ENCODE assay signal across 26 mouse cellular contexts in the genomic region with DNA sequence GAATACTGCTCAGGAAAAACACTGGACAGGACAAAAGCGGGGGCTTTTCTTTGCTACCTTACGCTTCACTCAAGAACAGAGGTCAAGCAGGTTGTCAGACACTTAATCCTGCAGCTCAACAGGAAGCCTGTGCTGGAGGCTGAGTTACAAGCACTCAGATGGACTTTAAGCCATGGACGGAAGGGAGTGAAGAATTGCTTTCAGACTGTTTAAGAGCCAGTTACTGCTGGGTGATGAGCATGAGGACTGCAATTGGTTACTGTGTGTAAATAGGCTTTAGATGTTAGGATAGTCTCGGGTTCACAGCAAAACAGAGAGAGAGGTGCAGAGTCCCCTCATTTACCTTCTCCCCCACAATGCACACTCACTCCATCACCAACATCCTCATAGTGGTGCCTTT. TPM values are rescaled to one million over a fixed set of nuclear protein-coding genes. Genes with fewer than 3 reads are reported as not detected.
DNase-seq lines count a peak whose midpoint lies in the region; ATAC-seq and TF ChIP-seq lines count a peak whose summit lies in the region.
"Had no signal": no experiment of that assay in that cellular context is flagged by ENCODE, and none has a peak within 500 bp of the region (broad histone marks: within the 10 kb centered on the region; RNA-seq: fewer than 3 reads in every experiment).

No protein-coding gene starts in this region.

- no peaks in the 10 kb centered on the region for H3K36me3 ChIP-seq in embryonic facial prominence, embryonic 14.5 days (ENCODE audit: control insufficient read depth, insufficient read depth, low read length)
- H3K36me3 ChIP-seq in embryonic facial prominence, embryonic 10.5 days (replicated peaks): no peaks in the 10 kb centered on the region
- no peaks in the 10 kb centered on the region for H3K36me3 ChIP-seq in kidney, postnatal 0 days (ENCODE audit: insufficient read depth, low read length)
- no peaks in the 10 kb centered on the region for H3K36me3 ChIP-seq in intestine, postnatal 0 days (ENCODE audit: control insufficient read depth, insufficient read depth)
- H3K36me3 ChIP-seq: embryonic facial prominence, embryonic 12.5 days; hindbrain, embryonic 10.5 days; hindbrain, embryonic 15.5 days; liver, embryonic 15.5 days; lung, embryonic 15.5 days; midbrain, embryonic 12.5 days; neural tube, embryonic 13.5 days; stomach, embryonic 15.5 days had no signal

- no peak for DNase-seq in embryonic facial prominence, embryonic 14.5 days (ENCODE audit: low spot score)
- DNase-seq in embryonic facial prominence, embryonic 10.5 days (ENCODE audit: low spot score): no peak
- peak; percentile 68 for DNase-seq in kidney, postnatal 0 days (ENCODE audit: low spot score)
- no peak for DNase-seq in kidney, postnatal 25 days
- DNase-seq in frontal cortex, postnatal 25 days (ENCODE audit: low spot score in 2 of 2): no peak
- DNase-seq in layer of hippocampus, adult 9-10 months (ENCODE audit: low spot score): no peak
- DNase-seq: adrenal gland, postnatal 10 days; cerebellum, adult 11-12 months; cerebellum, adult 9-11 months; gastrocnemius, postnatal 10 days; heart, postnatal 14 days; liver; right cerebral cortex, postnatal 4 days; thymus, postnatal 14 days had no signal

- no peaks in the 10 kb centered on the region for H3K9me3 ChIP-seq in embryonic facial prominence, embryonic 14.5 days (ENCODE audit: control insufficient read depth, low read length)
- no peaks in the 10 kb centered on the region for H3K9me3 ChIP-seq in embryonic facial prominence, embryonic 10.5 days
- no peaks in the 10 kb centered on the region for H3K9me3 ChIP-seq in kidney, postnatal 0 days (replicated peaks; ENCODE audit: low read length)
- H3K9me3 ChIP-seq in intestine, postnatal 0 days (ENCODE audit: control insufficient read depth): no peaks in the 10 kb centered on the region
- H3K9me3 ChIP-seq: embryonic facial prominence, embryonic 12.5 days; hindbrain, embryonic 10.5 days; hindbrain, embryonic 15.5 days; liver, embryonic 15.5 days; lung, embryonic 15.5 days; midbrain, embryonic 12.5 days; neural tube, embryonic 13.5 days; stomach, embryonic 15.5 days had no signal

- WGBS in embryonic facial prominence, embryonic 14.5 days: 63% methylated on average over 4 of the region's 4 CpGs
- 64% methylated on average over 4 of the region's 4 CpGs for WGBS in embryonic facial prominence, embryonic 10.5 days
- 42% methylated on average over 4 of the region's 4 CpGs for WGBS in kidney, postnatal 0 days
- WGBS in intestine, postnatal 0 days: 44% methylated on average over 4 of the region's 4 CpGs

- no peak overlapping the region for H3K9ac ChIP-seq in embryonic facial prominence, embryonic 14.5 days (ENCODE audit: low read depth, low read length)
- H3K9ac ChIP-seq in kidney, postnatal 0 days (ENCODE audit: low read depth, low read length): no peak overlapping the region
- H3K9ac ChIP-seq in intestine, postnatal 0 days (ENCODE audit: low read depth, low read length): no peak overlapping the region
- H3K9ac ChIP-seq: embryonic facial prominence, embryonic 12.5 days; hindbrain, embryonic 15.5 days; liver, embryonic 15.5 days; lung, embryonic 15.5 days; midbrain, embryonic 12.5 days; neural tube, embryonic 13.5 days; stomach, embryonic 15.5 days had no signal

- no peaks in the 10 kb centered on the region for H3K27me3 ChIP-seq in embryonic facial prominence, embryonic 14.5 days (replicated peaks; ENCODE audit: control insufficient read depth, insufficient read depth, low read length)
- H3K27me3 ChIP-seq in embryonic facial prominence, embryonic 10.5 days (replicated peaks; ENCODE audit: low read depth, poor library complexity, severe bottlenecking): no peaks in the 10 kb centered on the region
- no peaks in the 10 kb centered on the region for H3K27me3 ChIP-seq in kidney, postnatal 0 days (ENCODE audit: insufficient read depth, low read length)
- no peaks in the 10 kb centered on the region for H3K27me3 ChIP-seq in intestine, postnatal 0 days (replicated peaks; ENCODE audit: control insufficient read depth, insufficient read depth, low read length)
- H3K27me3 ChIP-seq: embryonic facial prominence, embryonic 12.5 days; hindbrain, embryonic 15.5 days; liver, embryonic 15.5 days; lung, embryonic 15.5 days; midbrain, embryonic 12.5 days; neural tube, embryonic 13.5 days; Patski; stomach, embryonic 15.5 days had no signal

- no peak overlapping the region for H3K4me3 ChIP-seq in embryonic facial prominence, embryonic 14.5 days (ENCODE audit: low read depth, low read length)
- no peak overlapping the region for H3K4me3 ChIP-seq in embryonic facial prominence, embryonic 10.5 days
- no peak overlapping the region for H3K4me3 ChIP-seq in kidney, postnatal 0 days (replicated peaks; ENCODE audit: low read depth, low read length)
- no peak overlapping the region for H3K4me3 ChIP-seq in brown adipose tissue, adult 24 weeks (ENCODE audit: insufficient read depth, low read depth, low read length)
- no peak overlapping the region for H3K4me3 ChIP-seq in intestine, postnatal 0 days (ENCODE audit: low read depth, low read length)
- H3K4me3 ChIP-seq: embryonic facial prominence, embryonic 12.5 days; hindbrain, embryonic 10.5 days; hindbrain, embryonic 15.5 days; liver, embryonic 15.5 days; lung, embryonic 15.5 days; midbrain, embryonic 12.5 days; neural tube, embryonic 13.5 days; stomach, embryonic 15.5 days had no signal

- TF ChIP-seq CTCF in kidney, postnatal 0 days (IDR thresholded peaks at IDR 0.05; ENCODE audit: low read depth): no peak
- no peak for TF ChIP-seq CTCF in intestine, postnatal 0 days (IDR thresholded peaks at IDR 0.05; ENCODE audit: low read depth)

- H3K27ac ChIP-seq in embryonic facial prominence, embryonic 14.5 days (replicated peaks; ENCODE audit: low read depth, low read length): no peak overlapping the region
- H3K27ac ChIP-seq in embryonic facial prominence, embryonic 10.5 days (replicated peaks): no peak overlapping the region
- no peak overlapping the region for H3K27ac ChIP-seq in kidney, postnatal 0 days
- 0 out of 2 replicates have a peak overlapping the region, but pooled peaks have one; percentile 15 for H3K27ac ChIP-seq in brown adipose tissue, adult 24 weeks (replicated peaks; ENCODE audit: low read depth, low read length)
- peak overlapping the region; percentile 89 for H3K27ac ChIP-seq in intestine, postnatal 0 days (ENCODE audit: low read depth, low read length)
- H3K27ac ChIP-seq: embryonic facial prominence, embryonic 12.5 days; hindbrain, embryonic 10.5 days; hindbrain, embryonic 15.5 days; liver, embryonic 15.5 days; lung, embryonic 15.5 days; midbrain, embryonic 12.5 days; neural tube, embryonic 13.5 days; stomach, embryonic 15.5 days had no signal

- H3K4me2 ChIP-seq in embryonic facial prominence, embryonic 14.5 days (ENCODE audit: low read depth, low read length): no peak overlapping the region
- no peak overlapping the region for H3K4me2 ChIP-seq in kidney, postnatal 0 days (ENCODE audit: low read length)
- H3K4me2 ChIP-seq in intestine, postnatal 0 days (replicated peaks; ENCODE audit: low read depth): 0 out of 2 replicates have a peak overlapping the region, but pooled peaks have one; percentile 3
- H3K4me2 ChIP-seq: embryonic facial prominence, embryonic 12.5 days; hindbrain, embryonic 15.5 days; liver, embryonic 15.5 days; lung, embryonic 15.5 days; midbrain, embryonic 12.5 days; neural tube, embryonic 13.5 days; stomach, embryonic 15.5 days had no signal

- peak; percentile 17; the same call in 1 of the 2 replicates for ATAC-seq in embryonic facial prominence, embryonic 14.5 days (ENCODE audit: low read depth)
- ATAC-seq in kidney, postnatal 0 days (replicated peaks; ENCODE audit: low FRiP score, low read depth): 0 out of 2 replicates have a peak, but pooled peaks have one; percentile 31
- ATAC-seq in intestine, postnatal 0 days: peak; percentile 44
- ATAC-seq: forebrain, embryonic 16.5 days; Patski had no signal

- H3K4me1 ChIP-seq in embryonic facial prominence, embryonic 14.5 days (ENCODE audit: control insufficient read depth, insufficient read depth, low read length): peaks cover 4% of the 10 kb centered on the region; the same call in 1 of the 2 replicates
- H3K4me1 ChIP-seq in embryonic facial prominence, embryonic 10.5 days: peaks cover 17% of the 10 kb centered on the region; the same call in 1 of the 2 replicates
- 0 out of 2 replicates have a peak, but pooled peaks cover 3% of the 10 kb centered on the region for H3K4me1 ChIP-seq in kidney, postnatal 0 days (replicated peaks; ENCODE audit: insufficient read depth, low read length)
- peaks cover 16% of the 10 kb centered on the region for H3K4me1 ChIP-seq in brown adipose tissue, adult 24 weeks (ENCODE audit: control insufficient read depth, insufficient read depth, insufficient read length, low read length)
- peaks cover 10% of the 10 kb centered on the region; the same call in 1 of the 2 replicates for H3K4me1 ChIP-seq in intestine, postnatal 0 days (replicated peaks; ENCODE audit: control insufficient read depth, insufficient read depth, low read length)
- H3K4me1 ChIP-seq: hindbrain, embryonic 10.5 days; hindbrain, embryonic 15.5 days; lung, embryonic 15.5 days; midbrain, embryonic 12.5 days had no signal

RNA-seq across cellular contexts. Expression of gene 1110059E24Rik, which starts 7.5 kb away (rescaled TPM):
- 49.9 and 55.4 TPM in 2 replicates for polyA plus RNA-seq in embryonic facial prominence, embryonic 14.5 days (2014; fragmentation: Nextera tagmentation; extraction: Ambion mirVana)
- 69.2 and 71.5 TPM in 2 replicates for polyA plus RNA-seq in embryonic facial prominence, embryonic 10.5 days (2016; fragmentation: Nextera tagmentation; extraction: Ambion mirVana)
- 57.1 and 59.0 TPM in 2 replicates for polyA plus RNA-seq in kidney, postnatal 0 days (2015; fragmentation: Nextera tagmentation; extraction: Ambion mirVana)
- 22.8 and 26.4 TPM in 2 replicates for polyA plus RNA-seq in brown adipose tissue, adult 24 weeks (2012; ENCODE audit: insufficient read depth, insufficient read length, missing spikeins)
- 45.9 and 46.5 TPM in 2 replicates for polyA plus RNA-seq in intestine, postnatal 0 days (2015; fragmentation: Nextera tagmentation; extraction: Ambion mirVana)

RNA-seq across cellular contexts. Expression of gene Abhd17b, which starts 7.7 kb away (rescaled TPM):
- polyA plus RNA-seq in embryonic facial prominence, embryonic 14.5 days (2014; fragmentation: Nextera tagmentation; extraction: Ambion mirVana): 39.3 and 39.8 TPM in 2 replicates
- 28.0 and 28.6 TPM in 2 replicates for polyA plus RNA-seq in embryonic facial prominence, embryonic 10.5 days (2016; fragmentation: Nextera tagmentation; extraction: Ambion mirVana)
- 42.9 and 45.3 TPM in 2 replicates for polyA plus RNA-seq in kidney, postnatal 0 days (2015; fragmentation: Nextera tagmentation; extraction: Ambion mirVana)
- polyA plus RNA-seq in brown adipose tissue, adult 24 weeks (2012; ENCODE audit: insufficient read depth, insufficient read length, missing spikeins): 29.0 and 31.7 TPM in 2 replicates
- polyA plus RNA-seq in intestine, postnatal 0 days (2015; fragmentation: Nextera tagmentation; extraction: Ambion mirVana): 26.0 and 29.1 TPM in 2 replicates

Comparison
In these comparisons a context has a peak if more than half of its experiments do, and no peak if none do; other contexts are left out.
1. H3K27ac ChIP-seq: peak in brown adipose tissue, adult 24 weeks (single experiment) and intestine, postnatal 0 days (single experiment); none in embryonic facial prominence, embryonic 14.5 days (single experiment), embryonic facial prominence, embryonic 10.5 days (single experiment) and kidney, postnatal 0 days (single experiment).
2. Peak in every context shown above with its lines, with median percentiles within 50 percentile points of each other: ATAC-seq.